Mouse (Mus musculus) CH12.LX (cell line): Measurements from ENCODE around the gene Adat1. TPM values are rescaled to one million over a fixed set of nuclear protein-coding genes. Genes with fewer than 3 reads are reported as not detected.

Experiments used
- DNase-seq: peaks from one replicate; pipeline ENCODE4 v3.0.0-alpha.2; 2013; ENCODE audit errors: extremely low read depth
- H3K27ac ChIP-seq: 2 replicates; pipeline ENCODE4 v1.5.1; 2012; ENCODE audit warnings: low read depth, mild to moderate bottlenecking, control low read depth, moderate library complexity; ENCODE audit not compliant: insufficient read depth
- H3K27me3 ChIP-seq: replicated peaks from 2 replicates; pipeline ENCODE3; 2012; ENCODE audit warnings: inconsistent platforms
- H3K36me3 ChIP-seq, 2 experiments: replicated peaks in 1 of 2; 2 replicates each; pipeline versions ENCODE3 to v1.6.1; 2012; ENCODE audit warnings: inconsistent platforms in 1 of 2, low read length in 1 of 2, mild to moderate bottlenecking in 1 of 2, mixed read lengths in 1 of 2, moderate library complexity in 1 of 2; ENCODE audit not compliant: control insufficient read depth in 1 of 2, insufficient read depth in 1 of 2
- H3K4me1 ChIP-seq, 2 experiments: 2 replicates each; pipeline ENCODE4 v1.6.1; 2012; ENCODE audit warnings: inconsistent platforms in 1 of 2, moderate library complexity in 1 of 2; ENCODE audit not compliant: insufficient read depth in 2 of 2, control insufficient read depth in 1 of 2
- H3K4me2 ChIP-seq: 2 replicates; pipeline ENCODE4 v1.6.1; 2012; ENCODE audit warnings: low read depth, mild to moderate bottlenecking, control low read depth; ENCODE audit not compliant: poor library complexity, insufficient read depth, severe bottlenecking
- H3K4me3 ChIP-seq, 3 experiments: fragments of 150-350 bp in 1 of 3; sonication (generic) in 1 of 3; replicated peaks in 1 of 3; 2 replicates each; pipeline versions ENCODE3 to v1.5.1; 2011 to 2012; ENCODE audit warnings: low read depth in 2 of 3, low read length in 2 of 3, mild to moderate bottlenecking in 2 of 3, moderate library complexity in 2 of 3, control low read depth in 1 of 3, improper control_type of control experiment in 1 of 3, inconsistent platforms in 1 of 3, mixed read lengths in 1 of 3; ENCODE audit not compliant: poor library complexity in 1 of 3
- H3K79me2 ChIP-seq: replicated peaks from 2 replicates; pipeline ENCODE4 v1.6.1; 2012; ENCODE audit warnings: mild to moderate bottlenecking, moderate library complexity; ENCODE audit not compliant: control insufficient read depth, poor library complexity, insufficient read depth, severe bottlenecking; ENCODE audit errors: extremely low read depth
- H3K9ac ChIP-seq: 2 replicates; pipeline ENCODE4 v1.6.1; 2012; ENCODE audit warnings: low read depth, mild to moderate bottlenecking, control low read depth, moderate library complexity; ENCODE audit not compliant: insufficient read depth
- H3K9me3 ChIP-seq: replicated peaks from 2 replicates; pipeline ENCODE3; 2012; ENCODE audit warnings: low read length, inconsistent platforms, mixed read lengths
- BHLHE40 ChIP-seq: IDR thresholded peaks from 2 replicates; pipeline ENCODE4 v1.6.1; 2011; ENCODE audit warnings: mild to moderate bottlenecking, low read depth, low read length, improper control_type of control experiment
- CHD1 ChIP-seq: IDR thresholded peaks from 2 replicates; pipeline ENCODE4 v1.6.1; 2012; ENCODE audit warnings: low read depth, low read length, improper control_type of control experiment, inconsistent platforms
- CHD2 ChIP-seq: IDR thresholded peaks from 2 replicates; pipeline ENCODE4 v1.6.1; 2011; ENCODE audit warnings: low read length, improper control_type of control experiment
- CTCF ChIP-seq, 2 experiments: IDR thresholded peaks in 1 of 2; conservative IDR thresholded peaks in 1 of 2; 2 replicates each; pipeline ENCODE4 v1.5.1; 2011 to 2012; ENCODE audit warnings: low read depth in 2 of 2, low read length in 2 of 2, improper control_type of control experiment in 1 of 2, inconsistent platforms in 1 of 2, mild to moderate bottlenecking in 1 of 2, moderate library complexity in 1 of 2
- E2F4 ChIP-seq: IDR thresholded peaks from 2 replicates; pipeline ENCODE4 v1.6.1; 2011; ENCODE audit warnings: low read depth, low read length, improper control_type of control experiment; ENCODE audit not compliant: insufficient replicate concordance
- ELF1 ChIP-seq: IDR thresholded peaks from 2 replicates; pipeline ENCODE4 v1.6.1; 2014; ENCODE audit warnings: low read depth, mild to moderate bottlenecking, inconsistent platforms, low read length, improper control_type of control experiment
- EP300 ChIP-seq: IDR thresholded peaks from 2 replicates; pipeline ENCODE4 v1.6.1; 2011; ENCODE audit warnings: low read length, improper control_type of control experiment
- ETS1 ChIP-seq: conservative IDR thresholded peaks from 2 replicates; pipeline ENCODE4 v1.6.1; 2012; ENCODE audit warnings: low read depth, mild to moderate bottlenecking, inconsistent platforms, low read length, improper control_type of control experiment, moderate library complexity
- GABPA ChIP-seq: IDR thresholded peaks from 2 replicates; pipeline ENCODE4 v1.6.1; 2012; ENCODE audit warnings: low read depth, low read length, improper control_type of control experiment, inconsistent platforms; ENCODE audit not compliant: insufficient replicate concordance
- HCFC1 ChIP-seq: IDR thresholded peaks from 2 replicates; pipeline ENCODE4 v1.6.1; 2012; ENCODE audit warnings: low read depth, mild to moderate bottlenecking, inconsistent platforms, low read length, improper control_type of control experiment
- IRF4 ChIP-seq: IDR thresholded peaks from 2 replicates; pipeline ENCODE4 v1.6.1; 2014; ENCODE audit warnings: low read depth, mild to moderate bottlenecking, inconsistent platforms, low read length, improper control_type of control experiment
- KAT2A ChIP-seq: IDR thresholded peaks from 2 replicates; pipeline ENCODE4 v1.6.1; 2012; ENCODE audit warnings: low read length, improper control_type of control experiment, inconsistent platforms; ENCODE audit not compliant: insufficient replicate concordance
- MAFK ChIP-seq: IDR thresholded peaks from 2 replicates; pipeline ENCODE4 v1.6.1; 2011; ENCODE audit warnings: low read length, improper control_type of control experiment; ENCODE audit not compliant: insufficient replicate concordance
- MAX ChIP-seq: IDR thresholded peaks from 2 replicates; pipeline ENCODE4 v1.6.1; 2011; ENCODE audit warnings: low read length, improper control_type of control experiment
- MAZ ChIP-seq: IDR thresholded peaks from 2 replicates; pipeline ENCODE4 v1.6.1; 2012; ENCODE audit warnings: low read depth, mild to moderate bottlenecking, inconsistent platforms, low read length, improper control_type of control experiment, moderate library complexity
- MEF2A ChIP-seq: IDR thresholded peaks from 2 replicates; pipeline ENCODE4 v1.6.1; 2014; ENCODE audit warnings: low read depth, mild to moderate bottlenecking, inconsistent platforms, low read length, improper control_type of control experiment, borderline replicate concordance
- MXI1 ChIP-seq: IDR thresholded peaks from 2 replicates; pipeline ENCODE4 v1.6.1; 2011; ENCODE audit warnings: mild to moderate bottlenecking, low read depth, low read length, improper control_type of control experiment
- MYC ChIP-seq: IDR thresholded peaks from 2 replicates; pipeline ENCODE4 v1.6.1; 2011; ENCODE audit warnings: low read depth, mild to moderate bottlenecking, improper control_type of control experiment, low read length
- NELFE ChIP-seq: IDR thresholded peaks from 2 replicates; pipeline ENCODE4 v1.6.1; 2011; ENCODE audit warnings: low read depth, low read length, improper control_type of control experiment
- NRF1 ChIP-seq: IDR thresholded peaks from 2 replicates; pipeline ENCODE4 v1.6.1; 2014; ENCODE audit warnings: low read depth, mild to moderate bottlenecking, inconsistent platforms, low read length, improper control_type of control experiment, moderate library complexity
- PAX5 ChIP-seq: IDR thresholded peaks from 2 replicates; pipeline ENCODE4 v1.6.1; 2012; ENCODE audit warnings: low read length, inconsistent platforms, mixed read lengths
- POLR2A ChIP-seq: IDR thresholded peaks from 2 replicates; pipeline ENCODE4 v1.6.1; 2011; ENCODE audit warnings: low read depth, mild to moderate bottlenecking, improper control_type of control experiment, low read length
- POLR2AphosphoS2 ChIP-seq: IDR thresholded peaks from 2 replicates; pipeline ENCODE4 v1.6.1; 2011; ENCODE audit warnings: low read depth, low read length, improper control_type of control experiment
- RAD21 ChIP-seq: IDR thresholded peaks from 2 replicates; pipeline ENCODE4 v1.6.1; 2011; ENCODE audit warnings: low read depth, mild to moderate bottlenecking, low read length, improper control_type of control experiment, moderate library complexity
- RCOR1 ChIP-seq: conservative IDR thresholded peaks from 2 replicates; pipeline ENCODE4 v1.6.1; 2012; ENCODE audit warnings: low read depth, mild to moderate bottlenecking, inconsistent platforms, low read length, improper control_type of control experiment
- SIN3A ChIP-seq: IDR thresholded peaks from 2 replicates; pipeline ENCODE4 v1.6.1; 2012; ENCODE audit warnings: low read length, improper control_type of control experiment, inconsistent platforms
- SMC3 ChIP-seq: IDR thresholded peaks from 2 replicates; pipeline ENCODE4 v1.6.1; 2011; ENCODE audit warnings: low read depth, low read length, improper control_type of control experiment
- TBP ChIP-seq: conservative IDR thresholded peaks from 2 replicates; pipeline ENCODE4 v1.6.1; 2011; ENCODE audit warnings: low read depth, low read length, improper control_type of control experiment
- TCF12 ChIP-seq: IDR thresholded peaks from 2 replicates; pipeline ENCODE4 v1.6.1; 2014; ENCODE audit warnings: low read depth, mild to moderate bottlenecking, inconsistent platforms, low read length, improper control_type of control experiment
- UBTF ChIP-seq: IDR thresholded peaks from 2 replicates; pipeline ENCODE4 v1.6.1; 2012; ENCODE audit warnings: low read depth, mild to moderate bottlenecking, inconsistent platforms, low read length, improper control_type of control experiment, moderate library complexity
- USF1 ChIP-seq: IDR thresholded peaks from 2 replicates; pipeline ENCODE4 v1.6.1; 2014; ENCODE audit warnings: low read depth, mild to moderate bottlenecking, inconsistent platforms, low read length, improper control_type of control experiment
- USF2 ChIP-seq: conservative IDR thresholded peaks from 2 replicates; pipeline ENCODE4 v1.6.1; 2011; ENCODE audit warnings: low read depth, low read length, improper control_type of control experiment
- ZC3H11A ChIP-seq: IDR thresholded peaks from 2 replicates; pipeline ENCODE4 v1.6.1; 2012; ENCODE audit warnings: low read depth, mild to moderate bottlenecking, inconsistent platforms, low read length, improper control_type of control experiment
- ZKSCAN1 ChIP-seq: IDR thresholded peaks from 2 replicates; pipeline ENCODE4 v1.6.1; 2012; ENCODE audit warnings: low read depth, inconsistent platforms, low read length, improper control_type of control experiment, borderline replicate concordance
- ZMIZ1 ChIP-seq: IDR thresholded peaks from 2 replicates; pipeline ENCODE4 v1.6.1; 2012; ENCODE audit warnings: low read depth, mild to moderate bottlenecking, inconsistent platforms, low read length, improper control_type of control experiment
- ZNF384 ChIP-seq: IDR thresholded peaks from 2 replicates; pipeline ENCODE4 v1.6.1; 2012; ENCODE audit warnings: low read depth, low read length, improper control_type of control experiment, inconsistent platforms
- dilution Hi-C: fragments of 300-500 bp; cut with MboI; formaldehyde crosslinking; loops from 2 replicates; pipeline ENCODE4 v1.14.3; 2020; ENCODE audit warnings: low sequenced_read_pairs; ENCODE audit not compliant: extremely low pct_unique_long_range_greater_than_20kb, extremely low pct_ligation_motif_present
- in situ Hi-C: fragments of 300-500 bp; cut with MboI; formaldehyde crosslinking; loops from 3 replicates; pipeline ENCODE4 v1.14.3; 2019; ENCODE audit warnings: low sequenced_read_pairs, low pct_ligation_motif_present, low pct_unique_long_range_greater_than_20kb, mixed read lengths
- polyA plus RNA-seq: library from polyadenylated mRNA; unstranded; fragments of >175 nt; gene quantifications from 2 replicates; pipeline ENCODE4 v1.2.1, GENCODE M21; 2012; ENCODE audit warnings: low read depth; ENCODE audit not compliant: insufficient read length
- total RNA-seq, 2 experiments: library from RNA; depleted of rRNA; stranded (reverse); fragments of 300-350 nt in 1 of 2; fragments of >200 nt in 1 of 2; gene quantifications; 2 replicates each; pipeline ENCODE4 v1.2.3; 2012 to 2014

Gene Adat1
- 7.6 and 8.1 TPM in 2 replicates for total RNA-seq (2012; rRNA removed)
- 5.0 and 5.4 TPM in 2 replicates for total RNA-seq (2014; rRNA removed)
- polyA plus RNA-seq = 8.2 and 8.7 TPM in 2 replicates

DNA sequence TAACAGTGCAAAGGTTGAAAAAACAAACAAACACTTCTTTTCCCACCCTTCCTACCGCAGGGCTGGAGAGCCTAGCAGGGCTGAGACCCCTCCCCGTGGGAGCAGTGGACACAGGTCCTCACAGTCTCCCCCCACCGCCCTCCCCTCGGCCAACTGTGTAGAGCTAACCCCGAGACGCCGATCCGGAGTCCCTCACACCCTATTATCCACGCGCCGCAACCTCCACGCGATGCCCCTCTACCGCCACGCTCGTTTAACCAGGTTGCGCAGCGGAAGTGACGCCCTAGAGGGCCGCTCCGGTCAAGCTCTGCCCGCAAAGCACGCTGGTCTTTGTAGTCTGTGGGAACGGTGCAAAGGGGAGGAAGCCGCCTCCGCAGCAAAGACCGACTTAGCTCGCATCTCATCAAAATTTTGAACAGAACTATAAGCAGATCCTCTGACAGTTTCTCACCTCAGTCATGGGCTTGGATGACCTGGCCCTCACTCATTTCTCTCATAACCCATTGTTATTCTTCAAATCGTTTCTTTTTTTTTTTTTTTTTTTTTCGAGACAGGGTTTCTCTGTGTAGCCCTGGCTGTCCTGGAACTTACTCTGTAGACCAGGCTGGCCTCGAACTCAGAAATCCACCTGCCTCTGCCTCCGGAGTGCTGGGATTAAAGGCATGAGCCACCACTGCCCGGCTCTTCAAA is at the start of gene Adat1:
Gene Adat1, minus strand, starts transcription at position 290 of the 690 bp plus-strand sequence.
- Histone ChIP-seq H3K4me2 (peak within 1 kb of the TSS; percentile 77), H3K9ac (peak within 1 kb of the TSS; percentile 45), H3K4me3 (peak within 1 kb of the TSS; percentile 70 to 95 (median 84)), H3K9me3 (no peaks in the 10 kb centered on the region), H3K36me3 (peaks cover 58 to 73% of the 10 kb centered on the region in 2 experiments), H3K27me3 (no peaks in the 10 kb centered on the region), H3K79me2 (no peaks in the 10 kb centered on the region; the same call in 1 of the 2 replicates), H3K27ac (no peak within 1 kb of the TSS), H3K4me1 (peaks cover 2 to 21% of the 10 kb centered on the region in 2 experiments; a peak in 3 of 4 replicates)
- in situ Hi-C loops (loop anchor here (10.0 kb wide), 1 partner anchor 117 kb away; the partner anchor contains the start of gene Tmem170), dilution Hi-C loops (no loop called here)
- DNase-seq = peak; percentile 89
- peak; percentile 98 for TF ChIP-seq HCFC1
- TF ChIP-seq CHD2 = peak; percentile 74
- TF ChIP-seq MEF2A = peak; percentile 44; the same call in 1 of the 2 replicates
- no peak for TF ChIP-seq CHD1
- peak; percentile 68; the same call in 1 of the 2 replicates for TF ChIP-seq TBP
- TF ChIP-seq KAT2A = peak; percentile 93; the same call in 1 of the 2 replicates
- peak; percentile 98 for TF ChIP-seq POLR2AphosphoS2
- TF ChIP-seq MAFK = no peak
- TF ChIP-seq IRF4 = peak; percentile 55
- TF ChIP-seq NELFE = peak; percentile 88
- TF ChIP-seq TCF12 = peak; percentile 81
- peak; percentile 97 for TF ChIP-seq MAX
- peak; percentile 96 for TF ChIP-seq MYC
- TF ChIP-seq EP300 = no peak
- TF ChIP-seq ELF1 = peak; percentile 80
- TF ChIP-seq POLR2A = peak; percentile 91
- TF ChIP-seq MAZ = no peak
- TF ChIP-seq CTCF (conservative IDR thresholded peaks at IDR 0.05 in 1 of 2, IDR thresholded peaks at IDR 0.05 in 1 of 2; ENCODE audit: low read depth in 2 of 2, low read length in 2 of 2) = peak in 1 of 2 experiments; percentile 4; a peak in 1 of 4 replicates
- no peak; the same call in 1 of the 2 replicates for TF ChIP-seq USF1
- peak; percentile 88 for TF ChIP-seq SIN3A
- no peak for TF ChIP-seq ETS1
- no peak for TF ChIP-seq ZC3H11A
- peak; percentile 73; the same call in 1 of the 2 replicates for TF ChIP-seq GABPA
- no peak for TF ChIP-seq SMC3
- peak; percentile 23; the same call in 1 of the 2 replicates for TF ChIP-seq BHLHE40
- peak; percentile 98 for TF ChIP-seq MXI1
- peak; percentile 62 for TF ChIP-seq NRF1
- TF ChIP-seq PAX5 = no peak
- TF ChIP-seq ZKSCAN1 = no peak
- TF ChIP-seq USF2 = no peak
- TF ChIP-seq E2F4 = 0 out of 2 replicates have a peak, but pooled peaks have one; percentile 59
- 0 out of 2 replicates have a peak, but pooled peaks have one; percentile 26 for TF ChIP-seq RCOR1
- TF ChIP-seq RAD21 = no peak
- no peak for TF ChIP-seq UBTF
- TF ChIP-seq ZNF384 = peak; percentile 76
- 0 out of 2 replicates have a peak, but pooled peaks have one; percentile 86 for TF ChIP-seq ZMIZ1
